Mouse (Mus musculus) liver, embryonic 15.5 days (tissue): Measurements from ENCODE around the gene Ccnd1. TPM values are rescaled to one million over a fixed set of nuclear protein-coding genes. Genes with fewer than 3 reads are reported as not detected.

Source experiments
- ATAC-seq: fragments of 200-750 bp; cut with Nextera tagmentation; 2 replicates; pipeline ENCODE4 v1.8.0; 2017; ENCODE audit warnings: moderate number of reproducible peaks, mild to moderate bottlenecking, moderate library complexity; ENCODE audit not compliant: insufficient read depth
- H3K27ac ChIP-seq: fragments of 300-500 bp; sonication (generic); replicated peaks from 2 replicates; pipeline ENCODE4 v1.5.1; 2015; ENCODE audit warnings: mild to moderate bottlenecking, inconsistent platforms
- H3K27me3 ChIP-seq: fragments of 300-500 bp; sonication (generic); 2 replicates; pipeline ENCODE4 v1.6.1; 2015; ENCODE audit warnings: mild to moderate bottlenecking, inconsistent platforms
- H3K36me3 ChIP-seq: fragments of 300-500 bp; sonication (generic); replicated peaks from 2 replicates; pipeline ENCODE4 v1.6.1; 2015; ENCODE audit warnings: moderate library complexity, mild to moderate bottlenecking, inconsistent platforms
- H3K4me1 ChIP-seq: fragments of 300-500 bp; sonication (generic); replicated peaks from 2 replicates; pipeline ENCODE4 v1.6.1; 2015; ENCODE audit warnings: inconsistent platforms
- H3K4me2 ChIP-seq: fragments of 300-500 bp; sonication (generic); 2 replicates; pipeline ENCODE4 v1.6.1; 2015; ENCODE audit warnings: moderate library complexity, mild to moderate bottlenecking, inconsistent platforms
- H3K4me3 ChIP-seq: fragments of 300-500 bp; sonication (generic); replicated peaks from 2 replicates; pipeline ENCODE4 v1.5.1; 2015; ENCODE audit warnings: mild to moderate bottlenecking, inconsistent platforms
- H3K9ac ChIP-seq: fragments of 300-500 bp; sonication (generic); 2 replicates; pipeline ENCODE4 v1.6.1; 2015; ENCODE audit warnings: moderate library complexity, mild to moderate bottlenecking, inconsistent platforms
- H3K9me3 ChIP-seq: fragments of 300-500 bp; sonication (generic); replicated peaks from 2 replicates; pipeline ENCODE4 v1.6.1; 2016; ENCODE audit warnings: inconsistent platforms
- WGBS: fragments of 180-500 bp; shearing (Covaris S2); methylation state at CpG from one replicate; pipeline ENCODE4 v1.1.7; 2015; ENCODE audit warnings: mixed read lengths; ENCODE audit not compliant: insufficient replicate concordance; 5-methylcytosine and 5-hydroxymethylcytosine counted together
- polyA plus RNA-seq: library from polyadenylated mRNA; unstranded; fragments of >200 nt; fragmentation: Nextera tagmentation; extraction: Ambion mirVana; gene quantifications from 2 replicates; pipeline ENCODE4 v1.2.1, GENCODE M21; 2015

Gene Ccnd1
- polyA plus RNA-seq, 1 experiment from 2014 or later = 24.5 TPM

- H3K36me3 ChIP-seq = peaks cover 19% of the 10 kb centered on the region; the same call in 1 of the 2 replicates
- peak overlapping the region; percentile 68 for H3K4me2 ChIP-seq
- under 1% methylated on average over 39 of the region's 39 CpGs for WGBS
- H3K4me3 ChIP-seq = peak overlapping the region; percentile 56
- no peak overlapping the region for H3K27ac ChIP-seq
- no peak overlapping the region for H3K9ac ChIP-seq
- peaks cover 22% of the 10 kb centered on the region for H3K4me1 ChIP-seq
- no peak for ATAC-seq
- H3K27me3 ChIP-seq = peaks cover 65% of the 10 kb centered on the region
- H3K9me3 ChIP-seq = no peaks in the 10 kb centered on the region
Observed at GRCm38 (mm10) chr7:144937899-144938517, 1.7 kb downstream of the Ccnd1 start.

- no peak overlapping the region for H3K27ac ChIP-seq
- no peak for ATAC-seq
Observed at GRCm38 (mm10) chr7:144937490-144937889, 2.2 kb downstream of the Ccnd1 start.

DNA sequence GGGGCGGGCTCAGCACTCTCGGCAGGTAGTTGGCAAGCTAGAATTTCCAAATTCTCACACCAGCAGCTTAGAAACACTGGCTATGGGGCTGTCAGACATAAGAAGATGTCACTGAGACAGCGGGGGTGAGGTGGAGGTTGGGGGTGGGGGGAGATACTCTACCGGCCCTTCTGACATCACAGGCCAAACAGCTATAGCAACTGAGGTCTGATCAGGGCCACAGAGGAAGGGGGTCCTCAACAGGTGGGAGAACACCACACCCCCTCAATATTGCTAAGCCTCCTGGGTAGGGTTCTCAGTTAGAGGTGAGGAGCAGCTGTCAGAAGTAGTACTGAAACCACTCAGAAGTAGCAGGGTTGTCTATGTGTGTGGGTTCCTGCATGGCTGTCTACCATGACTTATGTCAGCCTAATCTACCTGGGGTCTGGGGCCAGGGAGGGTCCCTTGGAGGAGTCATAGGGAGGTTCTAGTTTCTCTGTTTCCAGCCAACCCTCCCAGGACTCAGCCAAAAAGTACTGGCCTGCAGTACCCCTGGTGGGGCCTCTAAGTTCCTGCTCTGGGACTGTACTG lies 3.3 kb downstream of the Ccnd1 start:
- H3K9ac ChIP-seq = no peak overlapping the region

More at GRCm38 (mm10) chr7:144937490-144937889, 2.2 kb downstream of the Ccnd1 start:
- Histone ChIP-seq H3K27me3 (peaks cover 60% of the 10 kb centered on the region), H3K4me1 (peaks cover 18% of the 10 kb centered on the region), H3K4me2 (peak overlapping the region; percentile 68), H3K4me3 (peak overlapping the region; percentile 56), H3K9me3 (no peaks in the 10 kb centered on the region), H3K36me3 (peaks cover 23% of the 10 kb centered on the region; the same call in 1 of the 2 replicates), H3K9ac (no peak overlapping the region)
- WGBS = 1% methylated on average over 20 of the region's 20 CpGs

DNA sequence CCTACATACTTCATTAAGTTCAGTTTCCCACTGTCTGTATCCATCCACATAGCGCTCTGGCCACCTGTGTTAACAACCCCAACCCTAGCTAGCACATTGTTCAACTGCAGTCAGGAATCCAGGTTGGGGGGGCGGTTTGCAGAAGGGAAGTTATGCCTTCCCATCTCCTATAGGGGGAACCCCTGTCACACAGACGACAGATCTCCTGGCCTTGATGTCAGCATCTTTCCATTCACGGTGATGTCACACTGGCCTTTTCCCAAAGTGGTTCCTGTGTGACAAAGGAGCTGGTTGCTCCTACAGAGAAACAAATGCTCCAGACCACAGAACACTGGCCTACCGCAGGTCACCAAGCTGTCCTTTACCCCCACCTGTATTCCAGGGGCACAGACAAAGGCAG lies 4.2 kb downstream of the Ccnd1 start:
- Histone ChIP-seq H3K4me3 (no peak overlapping the region), H3K9ac (no peak overlapping the region), H3K9me3 (no peaks in the 10 kb centered on the region), H3K27ac (no peak overlapping the region), H3K4me1 (peaks cover 14% of the 10 kb centered on the region; the same call in 1 of the 2 replicates), H3K27me3 (peaks cover 41% of the 10 kb centered on the region), H3K36me3 (peaks cover 23% of the 10 kb centered on the region; the same call in 1 of the 2 replicates), H3K4me2 (no peak overlapping the region)
- 45% methylated on average over 5 of the region's 5 CpGs for WGBS
- no peak for ATAC-seq

More for the DNA sequence above, 3.3 kb downstream of the Ccnd1 start:
- Histone ChIP-seq H3K27me3 (peaks cover 49% of the 10 kb centered on the region), H3K27ac (no peak overlapping the region), H3K4me1 (peaks cover 14% of the 10 kb centered on the region), H3K36me3 (peaks cover 23% of the 10 kb centered on the region; the same call in 1 of the 2 replicates), H3K9me3 (no peaks in the 10 kb centered on the region), H3K4me3 (no peak overlapping the region), H3K4me2 (no peak overlapping the region)
- no peak for ATAC-seq
- WGBS = 67% methylated on average over 4 of the region's 4 CpGs

DNA sequence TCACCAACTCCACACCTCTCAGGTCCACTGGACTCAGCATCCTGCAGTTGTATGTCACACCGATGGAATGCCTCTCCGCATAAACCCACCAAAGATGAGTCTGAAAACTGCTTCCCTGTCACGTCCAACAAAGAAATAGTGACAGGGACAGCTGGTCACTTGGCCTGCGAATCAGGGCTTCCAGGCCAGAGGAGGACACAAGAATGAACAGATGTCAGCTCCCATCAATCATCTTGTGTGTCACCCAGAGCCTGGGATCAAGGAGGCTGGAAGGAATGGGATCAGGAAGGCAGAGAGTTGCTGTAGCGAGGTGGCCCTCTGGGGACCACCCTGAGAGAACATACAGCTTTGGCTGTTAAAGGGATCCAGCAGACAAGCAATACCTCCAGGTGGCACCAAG lies 4.8 kb downstream of the Ccnd1 start:
- Histone ChIP-seq H3K27me3 (peaks cover 34% of the 10 kb centered on the region), H3K9ac (no peak overlapping the region), H3K4me1 (peaks cover 14% of the 10 kb centered on the region; the same call in 1 of the 2 replicates), H3K27ac (no peak overlapping the region), H3K4me2 (no peak overlapping the region), H3K36me3 (peaks cover 26% of the 10 kb centered on the region; the same call in 1 of the 2 replicates), H3K4me3 (no peak overlapping the region), H3K9me3 (no peaks in the 10 kb centered on the region)
- 65% methylated on average over 5 of the region's 5 CpGs for WGBS
- ATAC-seq = no peak

DNA sequence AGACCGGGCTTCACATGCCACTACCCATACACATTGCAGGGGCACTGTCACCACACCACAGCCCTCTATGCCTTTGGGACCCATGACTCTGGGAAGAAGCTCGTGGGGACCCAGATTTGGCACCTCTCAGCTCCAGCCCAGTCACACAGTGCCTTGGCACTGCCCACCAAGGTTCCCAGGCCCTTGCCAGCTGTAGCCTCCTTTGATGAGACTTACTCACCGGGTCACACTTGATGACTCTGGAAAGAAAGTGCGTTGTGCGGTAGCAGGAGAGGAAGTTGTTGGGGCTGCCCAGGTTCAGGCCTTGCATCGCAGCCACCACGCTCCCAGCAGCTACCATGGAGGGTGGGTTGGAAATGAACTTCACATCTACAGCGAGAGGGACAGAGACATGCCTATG lies 5.9 kb downstream of the Ccnd1 start:
- Histone ChIP-seq H3K9me3 (no peaks in the 10 kb centered on the region), H3K4me1 (peaks cover 14% of the 10 kb centered on the region; the same call in 1 of the 2 replicates), H3K9ac (no peak overlapping the region), H3K36me3 (peaks cover 26% of the 10 kb centered on the region; the same call in 1 of the 2 replicates), H3K4me3 (no peak overlapping the region), H3K27me3 (peaks cover 23% of the 10 kb centered on the region), H3K4me2 (no peak overlapping the region), H3K27ac (no peak overlapping the region)
- no peak for ATAC-seq
- 71% methylated on average over 8 of the region's 8 CpGs for WGBS

GRCm38 (mm10) chr7:144933336-144933735 lies 6.4 kb downstream of the Ccnd1 start:
- Histone ChIP-seq H3K4me1 (peaks cover 14% of the 10 kb centered on the region; the same call in 1 of the 2 replicates), H3K27me3 (peaks cover 18% of the 10 kb centered on the region), H3K27ac (no peak overlapping the region), H3K4me2 (no peak overlapping the region), H3K4me3 (no peak overlapping the region), H3K36me3 (peaks cover 26% of the 10 kb centered on the region; the same call in 1 of the 2 replicates), H3K9me3 (no peaks in the 10 kb centered on the region), H3K9ac (no peak overlapping the region)
- no peak for ATAC-seq
- 57% methylated on average over 3 of the region's 3 CpGs for WGBS

- H3K9ac ChIP-seq = no peak overlapping the region
- H3K36me3 ChIP-seq = peaks cover 26% of the 10 kb centered on the region; the same call in 1 of the 2 replicates
- no peak for ATAC-seq
- WGBS = 46% methylated on average over 18 of the region's 18 CpGs
- no peak overlapping the region for H3K27ac ChIP-seq
- no peaks in the 10 kb centered on the region for H3K9me3 ChIP-seq
- peaks cover 10% of the 10 kb centered on the region for H3K27me3 ChIP-seq
- no peak overlapping the region for H3K4me2 ChIP-seq
- H3K4me3 ChIP-seq = no peak overlapping the region
- H3K4me1 ChIP-seq = peaks cover 14% of the 10 kb centered on the region
Observed at GRCm38 (mm10) chr7:144932389-144932937, 7.3 kb downstream of the Ccnd1 start.

- H3K27ac ChIP-seq = no peak overlapping the region
- WGBS = 20% methylated on average over 3 of the region's 3 CpGs
- ATAC-seq = no peak
Observed at GRCm38 (mm10) chr7:144931778-144932177, 7.9 kb downstream of the Ccnd1 start.

GRCm38 (mm10) chr7:144929931-144930330 lies 9.8 kb downstream of the Ccnd1 start:
- no peaks in the 10 kb centered on the region for H3K27me3 ChIP-seq
- H3K9me3 ChIP-seq = no peaks in the 10 kb centered on the region
- peaks cover 20% of the 10 kb centered on the region; the same call in 1 of the 2 replicates for H3K36me3 ChIP-seq
- H3K27ac ChIP-seq = no peak overlapping the region
- ATAC-seq = no peak
- peaks cover 11% of the 10 kb centered on the region for H3K4me1 ChIP-seq
- 65% methylated on average over 5 of the region's 5 CpGs for WGBS
- no peak overlapping the region for H3K4me3 ChIP-seq
- H3K9ac ChIP-seq = no peak overlapping the region
- H3K4me2 ChIP-seq = no peak overlapping the region

More at GRCm38 (mm10) chr7:144931778-144932177, 7.9 kb downstream of the Ccnd1 start:
- no peak overlapping the region for H3K4me3 ChIP-seq
- H3K4me1 ChIP-seq = peaks cover 14% of the 10 kb centered on the region
- H3K9ac ChIP-seq = no peak overlapping the region
- peaks cover 26% of the 10 kb centered on the region; the same call in 1 of the 2 replicates for H3K36me3 ChIP-seq
- no peak overlapping the region for H3K4me2 ChIP-seq
- peaks cover 3% of the 10 kb centered on the region for H3K27me3 ChIP-seq
- H3K9me3 ChIP-seq = no peaks in the 10 kb centered on the region

- H3K4me1 ChIP-seq = peaks cover 11% of the 10 kb centered on the region
- WGBS = 70% methylated on average over 8 of the region's 8 CpGs
- no peak for ATAC-seq
- no peak overlapping the region for H3K4me2 ChIP-seq
- no peak overlapping the region for H3K27ac ChIP-seq
- no peaks in the 10 kb centered on the region for H3K9me3 ChIP-seq
- H3K27me3 ChIP-seq = no peaks in the 10 kb centered on the region
- peaks cover 22% of the 10 kb centered on the region; the same call in 1 of the 2 replicates for H3K36me3 ChIP-seq
- no peak overlapping the region for H3K9ac ChIP-seq
- H3K4me3 ChIP-seq = no peak overlapping the region
Observed at GRCm38 (mm10) chr7:144929506-144929905, 10.2 kb downstream of the Ccnd1 start.
